Mouse (Mus musculus): ENCODE data around the gene Gm10382.
"Not testable (repeated sequence)": the region's sequence is repeated elsewhere in the genome, so short reads cannot be mapped to it uniquely, and the experiment has no call there.

Gene Gm10382

DNA sequence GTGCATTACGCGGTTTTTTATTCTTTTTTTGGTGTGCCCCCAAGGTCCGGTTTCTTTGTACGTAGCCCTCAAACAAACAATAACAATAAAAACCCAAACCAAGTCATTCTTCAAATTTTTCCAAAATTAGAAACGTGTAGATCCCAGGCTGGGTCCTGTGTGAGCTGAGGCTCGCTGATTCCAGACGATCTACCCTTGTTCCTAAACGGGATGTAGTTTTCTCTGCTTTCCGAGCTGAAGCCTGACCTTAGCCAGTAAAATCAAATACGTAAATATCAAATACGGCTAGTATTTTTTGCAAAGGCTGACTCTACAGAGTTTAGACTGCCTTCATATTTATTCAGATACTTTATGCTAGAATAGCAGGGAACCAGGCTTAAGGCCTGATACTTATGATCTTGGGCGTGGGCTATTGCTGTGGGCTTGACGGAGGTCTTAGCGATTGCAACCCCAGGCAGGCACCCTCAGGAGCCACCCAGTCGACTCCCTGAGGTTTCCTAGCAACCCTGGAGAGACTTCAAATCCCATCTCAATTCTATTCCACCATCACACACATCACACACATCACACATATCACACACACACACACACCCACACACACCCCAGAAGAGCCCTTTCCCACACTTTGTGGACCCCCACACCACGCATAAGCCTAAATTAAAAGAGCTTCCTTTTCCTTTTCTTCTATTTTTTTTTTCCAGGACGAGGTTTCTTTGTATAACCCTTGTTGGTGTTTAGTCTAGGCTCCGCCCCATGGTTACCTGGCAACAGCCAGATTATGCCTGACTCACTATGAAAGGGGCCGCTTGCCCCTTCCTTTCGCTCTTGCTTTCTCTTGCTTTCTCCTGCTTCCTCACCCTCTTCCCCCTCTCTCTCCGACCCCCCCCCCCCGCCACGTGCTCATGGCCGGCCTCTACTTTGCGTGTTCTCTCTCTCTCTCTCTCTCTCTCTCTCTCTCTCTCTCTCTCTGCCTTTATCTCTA is 4.8 kb downstream of the Gm10382 start:
- DNase-seq (ENCODE audit: low spot score): no peak

DNA sequence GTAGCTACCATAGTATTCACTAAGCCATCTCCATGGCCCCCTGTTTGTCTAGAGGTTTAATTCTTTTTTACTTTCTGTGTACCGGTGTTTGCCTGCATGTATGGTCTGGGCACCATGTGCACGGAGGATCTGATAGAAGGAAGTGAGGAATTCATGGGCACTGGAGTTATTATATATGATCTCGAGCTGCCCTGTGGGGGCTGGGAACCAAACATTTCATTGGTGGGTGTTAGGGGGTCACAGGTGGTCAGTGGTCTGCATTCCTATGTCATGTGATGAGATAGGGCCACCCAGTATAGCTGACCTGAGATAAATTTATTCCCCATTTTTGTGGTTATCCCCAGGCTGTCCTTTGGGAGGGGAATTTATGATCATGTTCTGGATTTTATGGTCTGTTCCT is 5.9 kb downstream of the Gm10382 start:
- no peak for DNase-seq (ENCODE audit: low spot score)

DNA sequence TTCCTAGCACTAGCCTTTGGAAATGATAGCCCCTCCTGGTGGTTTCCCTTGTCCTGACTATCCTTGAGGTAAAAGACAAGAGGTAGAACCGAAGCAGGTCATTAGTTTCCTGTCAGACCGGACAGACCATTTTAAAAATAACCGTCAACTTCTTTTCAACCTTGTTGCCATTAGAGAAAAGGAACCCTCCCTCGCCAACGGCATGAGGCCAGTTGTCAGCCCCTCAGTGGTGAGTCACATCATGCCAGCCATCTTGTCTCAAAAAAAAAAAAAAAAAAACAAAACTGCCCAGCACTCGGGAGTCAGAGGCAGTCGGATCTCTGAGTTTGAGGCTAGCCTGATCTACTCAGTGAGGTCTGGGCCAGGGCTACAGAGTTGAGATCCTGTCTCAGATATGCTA is 11.8 kb downstream of the Gm10382 start:
- no peak for DNase-seq (ENCODE audit: low spot score)

DNA sequence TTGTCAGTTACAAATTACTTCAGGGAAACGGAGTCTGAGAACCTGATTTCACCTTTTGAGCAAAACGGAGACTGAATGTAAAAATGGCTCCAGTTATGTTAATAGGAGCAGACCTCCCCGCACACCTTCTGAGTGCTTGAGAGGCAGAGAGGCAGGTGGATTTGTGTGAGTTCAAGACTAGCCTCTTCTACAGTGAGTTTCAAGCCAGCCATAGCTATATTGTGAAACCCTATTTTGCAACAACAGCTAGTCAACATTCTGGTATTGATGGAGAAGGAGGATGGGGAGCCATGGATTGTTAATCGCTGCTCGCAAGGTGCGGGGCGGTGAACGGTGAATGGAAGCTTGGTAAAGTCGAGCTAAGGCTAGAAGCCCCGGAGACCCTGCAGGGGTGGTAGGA is 13.4 kb downstream of the Gm10382 start:
- no peak for DNase-seq (ENCODE audit: low spot score)

DNA sequence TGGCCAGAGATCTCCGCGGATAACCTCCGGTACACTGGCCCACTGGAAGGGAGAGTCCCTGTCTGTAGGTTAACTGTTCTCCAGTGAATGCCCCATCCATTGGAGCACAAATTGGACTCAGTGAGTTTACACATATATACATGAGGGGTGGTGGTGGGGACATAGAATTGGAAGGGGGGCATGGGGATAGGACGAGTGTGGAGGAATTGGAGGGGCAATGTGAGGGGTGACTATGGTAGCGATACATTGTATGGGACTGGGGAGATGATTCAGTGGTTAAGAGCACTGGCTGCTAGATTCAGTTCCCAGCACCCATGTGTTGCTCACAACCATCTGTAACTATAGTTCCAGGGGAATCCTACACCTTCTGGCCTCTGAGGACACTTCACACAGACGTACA is 13.9 kb downstream of the Gm10382 start:
- no peak for DNase-seq (ENCODE audit: low spot score)

DNA sequence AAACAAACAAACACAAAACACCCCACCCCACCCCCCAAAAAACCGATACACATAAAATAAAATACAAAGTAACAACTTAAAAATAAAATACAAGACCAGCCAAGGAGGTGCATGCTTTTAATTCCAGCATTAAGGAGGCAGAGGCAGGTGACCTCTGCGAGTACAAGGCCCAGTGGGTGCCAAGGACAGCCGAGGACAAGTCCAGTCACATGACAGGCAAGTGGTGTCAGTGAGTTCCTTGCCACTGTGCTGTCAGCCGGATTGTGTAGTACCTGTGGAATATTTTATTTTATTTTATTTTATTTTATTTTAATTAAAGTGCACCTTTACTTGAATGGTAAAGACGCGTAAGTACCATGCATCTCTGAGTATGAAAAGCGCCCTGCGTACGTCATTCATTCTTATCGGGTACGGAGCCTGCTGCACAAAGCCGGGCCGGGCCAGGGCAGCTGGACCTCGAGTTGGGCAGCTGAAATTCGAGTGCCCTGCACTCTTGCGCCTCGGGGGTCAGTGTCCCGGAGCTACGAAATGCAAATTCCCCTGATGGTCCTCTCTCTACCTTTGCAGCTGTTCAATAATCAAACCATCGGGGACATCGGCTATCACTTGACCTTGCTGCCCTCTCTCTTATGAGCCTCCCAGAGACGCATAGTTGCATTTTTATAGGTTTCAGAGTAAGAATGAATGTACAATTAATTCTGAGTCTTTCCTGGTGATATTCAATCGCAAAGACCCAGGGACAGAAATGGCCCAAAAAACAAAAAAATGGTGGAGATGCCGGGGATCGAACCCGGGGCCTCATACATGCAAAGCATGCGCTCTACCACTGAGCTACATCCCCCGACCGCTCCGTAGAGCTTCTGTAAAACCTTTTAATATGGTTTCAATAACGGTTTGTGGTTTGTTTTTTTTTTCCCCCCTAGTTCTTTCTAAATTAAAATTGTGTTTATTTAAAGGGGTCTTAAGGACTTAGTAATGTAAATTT is 14.7 kb downstream of the Gm10382 start:
- DNase-seq (ENCODE audit: low spot score): peak; percentile 76

DNA sequence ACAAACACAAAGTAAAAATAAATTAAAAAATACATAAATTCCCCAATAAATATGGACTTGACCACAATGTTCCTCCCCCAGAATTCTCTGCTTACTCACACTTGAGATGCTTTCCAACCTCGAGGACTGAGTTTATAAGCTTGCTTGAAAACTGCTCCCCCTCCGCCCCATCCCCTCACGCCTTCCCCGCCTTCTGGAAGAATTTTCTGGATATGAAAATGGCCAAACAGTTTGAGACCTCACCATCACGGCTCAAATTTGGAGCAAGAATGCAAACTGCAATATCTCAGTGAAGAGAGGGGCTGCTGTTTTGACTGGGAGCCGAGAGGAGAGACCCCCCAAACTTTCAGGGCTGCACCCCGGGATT is 15.4 kb downstream of the Gm10382 start:
- no peak for DNase-seq (ENCODE audit: low spot score)

DNA sequence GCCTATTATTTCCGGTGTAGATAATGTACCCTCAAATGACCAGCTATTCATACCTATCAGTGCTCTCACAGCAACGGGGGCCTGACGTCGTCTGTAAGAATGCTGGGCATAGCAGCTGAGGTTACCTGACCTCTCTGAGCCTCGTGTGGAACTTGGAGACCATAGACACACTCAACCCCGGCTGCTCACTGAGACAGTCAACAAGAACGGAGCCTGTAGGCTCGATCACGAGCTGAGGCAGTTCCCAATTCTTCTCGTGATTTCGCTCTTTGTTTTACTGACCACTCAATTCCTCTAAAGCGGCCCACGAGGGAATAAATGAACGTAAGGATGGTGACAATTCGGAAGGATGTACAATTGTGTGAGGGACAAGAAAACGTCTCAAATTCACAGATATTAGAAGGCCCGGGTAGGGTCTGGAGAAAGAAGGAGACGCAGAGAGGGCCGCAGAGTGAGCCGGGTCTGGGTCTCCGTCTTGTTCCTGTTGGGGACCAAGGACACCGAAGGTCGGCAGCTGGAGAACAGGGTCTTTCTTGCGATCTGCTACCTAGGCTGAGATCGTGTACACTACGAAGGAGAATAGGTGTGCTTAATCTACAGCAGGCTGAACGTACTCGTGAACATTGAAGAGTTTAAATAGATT is 15.9 kb downstream of the Gm10382 start:
- peak; percentile 78 for DNase-seq (ENCODE audit: low spot score)

DNA sequence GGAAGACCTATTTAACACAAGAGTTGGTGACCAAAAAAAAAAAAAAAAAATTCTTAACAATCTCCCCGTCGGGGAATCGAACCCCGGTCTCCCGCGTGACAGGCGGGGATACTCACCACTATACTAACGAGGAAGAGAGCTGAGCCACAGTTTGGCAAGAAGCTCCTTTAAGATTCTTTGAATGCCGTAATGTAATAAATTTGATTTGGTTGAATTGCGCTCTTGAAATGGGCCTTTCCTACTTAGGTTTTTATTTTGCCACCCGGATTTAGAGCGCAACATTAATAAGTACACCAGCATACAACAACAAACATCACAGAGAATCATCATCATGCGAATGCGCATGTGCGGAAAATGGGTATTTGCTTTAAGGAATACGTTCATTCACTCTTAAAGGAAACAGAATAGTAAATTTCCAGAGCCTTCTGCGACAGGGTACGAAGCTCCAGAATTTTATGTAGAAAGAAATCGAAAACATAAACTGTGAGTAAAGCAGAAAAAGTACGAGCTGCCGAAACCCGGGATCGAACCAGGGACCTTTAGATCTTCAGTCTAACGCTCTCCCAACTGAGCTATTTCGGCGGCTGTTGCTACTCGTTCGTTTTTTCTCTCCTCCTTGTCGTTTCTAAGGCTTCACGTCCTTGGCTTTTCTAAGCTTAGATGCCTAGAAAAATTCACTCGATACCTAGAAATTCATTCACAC is 16.6 kb downstream of the Gm10382 start:
- DNase-seq (ENCODE audit: low spot score): peak; percentile 93

DNA sequence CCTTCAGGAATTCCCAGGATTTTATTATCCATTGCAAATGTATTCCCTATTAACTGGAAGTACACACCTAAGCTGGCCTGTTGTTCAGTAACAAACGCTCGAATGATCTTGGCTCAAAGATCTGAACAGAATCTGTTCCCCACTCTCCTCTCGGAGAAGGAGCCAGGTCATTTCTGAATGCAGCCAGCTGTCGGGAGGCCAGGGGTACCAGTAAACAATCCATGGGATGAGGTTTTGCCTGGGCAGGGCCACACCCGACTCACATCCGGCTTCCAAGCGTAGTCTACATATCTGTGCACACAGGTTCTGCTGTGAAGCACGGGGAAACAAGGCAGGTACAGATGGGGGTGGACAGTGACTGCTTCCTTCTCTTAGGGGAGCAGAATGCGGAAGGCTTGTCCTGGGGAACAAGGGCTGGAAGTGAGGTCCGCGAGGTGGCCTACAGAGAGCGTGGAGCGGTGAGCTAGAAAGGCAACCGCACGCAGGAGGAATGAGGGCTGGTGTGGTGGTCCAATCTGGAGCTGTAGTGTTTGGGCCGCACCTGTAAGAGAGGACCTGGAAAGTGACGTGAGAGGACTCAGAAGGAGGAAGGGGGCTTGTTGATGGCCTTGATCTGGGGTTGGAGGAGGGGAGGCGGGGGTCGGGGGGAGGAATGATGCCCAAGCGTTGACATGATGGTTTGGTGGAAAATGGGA is 17.3 kb downstream of the Gm10382 start:
- no peak for DNase-seq (ENCODE audit: low spot score)

DNA sequence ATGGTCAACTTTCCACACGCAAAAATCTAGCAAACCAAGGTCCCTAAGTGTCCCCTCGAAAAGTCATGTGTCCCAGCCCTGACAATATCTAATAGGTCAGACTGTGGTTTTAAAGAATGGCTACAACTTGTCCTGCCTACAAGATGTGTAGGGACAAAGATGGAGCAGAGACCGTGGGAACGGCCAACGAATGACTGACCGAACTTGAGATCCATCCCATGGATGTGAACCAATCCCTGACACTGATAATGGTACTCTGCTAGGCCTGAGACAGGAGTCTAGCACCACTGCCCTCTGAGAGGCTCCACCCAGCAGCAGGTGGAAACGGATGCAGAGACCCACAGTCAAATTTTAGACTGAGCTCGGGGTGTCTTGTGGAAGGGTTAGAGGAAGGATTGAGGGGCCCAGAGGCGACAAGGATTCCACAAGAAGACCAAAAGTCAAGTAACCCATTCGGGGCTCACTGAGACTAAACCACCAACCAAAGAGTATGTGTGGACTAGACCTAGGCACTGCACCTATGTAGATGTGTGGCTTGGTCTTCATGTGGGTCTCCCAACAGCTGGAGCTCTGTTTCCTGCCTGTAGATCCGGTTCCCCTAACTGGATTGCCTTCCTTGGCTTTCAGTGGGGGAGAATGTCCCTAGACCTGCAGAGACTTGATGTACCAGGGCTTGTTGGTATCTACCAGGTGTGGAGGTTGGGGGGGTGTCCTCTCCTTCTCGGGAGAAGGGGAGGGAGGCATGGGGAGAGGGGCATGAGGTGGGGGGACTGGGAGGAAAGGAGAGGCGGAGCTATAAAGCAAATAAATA is 18.1 kb downstream of the Gm10382 start:
- no peak for DNase-seq (ENCODE audit: low spot score)

DNA sequence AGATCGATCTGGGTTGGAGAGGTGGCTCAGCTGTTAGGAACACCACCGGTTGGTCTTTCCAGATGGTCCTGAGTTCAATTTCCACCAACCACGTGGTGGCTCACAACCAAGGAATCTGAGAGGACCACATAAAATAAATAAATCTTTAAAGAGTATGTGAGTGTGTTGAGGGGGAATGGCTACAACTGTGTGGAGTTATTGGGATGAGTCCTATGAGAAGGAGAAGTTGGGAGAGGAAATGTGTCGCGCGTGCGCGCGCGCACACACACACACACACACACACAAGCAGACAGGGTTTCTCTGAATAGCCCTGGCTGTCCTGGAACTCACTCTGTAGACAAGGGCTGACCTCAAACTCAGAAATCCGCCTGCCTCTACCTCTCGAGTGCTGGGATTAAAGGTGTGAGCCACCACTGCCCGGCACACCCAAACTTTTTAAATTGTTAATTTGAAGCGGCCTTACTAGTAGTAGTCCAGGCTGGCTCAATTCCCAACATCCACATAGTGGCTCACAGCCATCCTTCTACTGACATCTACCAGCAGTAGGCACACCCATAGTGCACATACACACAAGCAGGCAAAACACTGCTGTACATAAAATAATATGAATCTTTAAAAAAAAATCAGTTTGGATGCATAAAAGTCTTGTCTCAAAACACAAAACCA is 18.9 kb downstream of the Gm10382 start:
- no peak for DNase-seq (ENCODE audit: low spot score)

DNA sequence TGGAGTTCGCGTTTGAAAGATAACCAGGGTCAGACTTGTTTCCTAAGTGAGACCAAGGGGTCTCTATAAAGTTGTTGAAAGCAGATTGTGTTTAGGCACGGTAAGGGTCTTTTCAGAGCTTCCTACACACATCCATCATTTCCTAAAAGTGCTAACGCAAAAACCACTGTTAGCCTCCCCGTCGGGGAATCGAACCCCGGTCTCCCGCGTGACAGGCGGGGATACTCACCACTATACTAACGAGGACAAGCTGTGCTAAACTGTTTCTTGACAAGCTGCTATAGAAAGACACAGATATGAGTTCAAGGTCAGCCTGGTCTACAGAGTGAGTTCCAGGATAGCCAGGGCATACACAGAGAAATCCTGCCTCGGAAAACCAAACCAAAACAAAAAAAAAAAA is 19.7 kb downstream of the Gm10382 start:
- DNase-seq (ENCODE audit: low spot score): peak; percentile 82

DNA sequence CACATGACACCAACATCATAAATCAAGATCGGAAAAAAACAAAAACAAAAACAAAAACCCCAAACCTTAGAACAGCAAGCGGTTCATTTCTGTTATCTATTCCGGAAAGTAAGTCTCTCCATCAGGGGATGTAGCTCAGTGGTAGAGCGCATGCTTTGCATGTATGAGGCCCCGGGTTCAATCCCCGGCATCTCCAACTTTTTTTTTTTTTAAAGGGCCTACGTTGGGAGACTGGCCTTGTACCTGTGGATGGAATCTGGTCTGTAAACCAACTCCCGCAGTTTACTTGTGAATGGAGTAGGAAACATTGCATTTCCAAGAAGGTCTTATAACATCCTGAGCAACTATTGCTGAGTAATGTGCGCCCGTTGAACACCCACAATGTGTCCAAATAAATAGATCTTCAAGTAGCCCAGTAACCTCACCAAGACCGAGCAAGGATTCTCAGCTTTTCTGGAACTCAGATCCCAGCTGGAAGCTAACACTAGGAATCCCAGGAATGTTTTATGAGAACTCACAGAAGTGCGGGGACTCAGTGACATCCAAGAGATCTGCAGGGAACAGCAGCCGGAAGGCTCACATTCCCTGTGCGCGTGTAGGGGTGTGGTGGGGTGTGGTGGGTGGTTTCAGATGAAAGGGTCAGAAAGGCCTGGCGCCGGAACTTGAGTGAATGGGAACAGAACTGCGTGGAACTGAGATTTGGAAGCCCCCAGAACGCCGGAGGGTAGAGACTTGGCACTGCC is 20.4 kb downstream of the Gm10382 start:
- DNase-seq (ENCODE audit: low spot score): no peak

DNA sequence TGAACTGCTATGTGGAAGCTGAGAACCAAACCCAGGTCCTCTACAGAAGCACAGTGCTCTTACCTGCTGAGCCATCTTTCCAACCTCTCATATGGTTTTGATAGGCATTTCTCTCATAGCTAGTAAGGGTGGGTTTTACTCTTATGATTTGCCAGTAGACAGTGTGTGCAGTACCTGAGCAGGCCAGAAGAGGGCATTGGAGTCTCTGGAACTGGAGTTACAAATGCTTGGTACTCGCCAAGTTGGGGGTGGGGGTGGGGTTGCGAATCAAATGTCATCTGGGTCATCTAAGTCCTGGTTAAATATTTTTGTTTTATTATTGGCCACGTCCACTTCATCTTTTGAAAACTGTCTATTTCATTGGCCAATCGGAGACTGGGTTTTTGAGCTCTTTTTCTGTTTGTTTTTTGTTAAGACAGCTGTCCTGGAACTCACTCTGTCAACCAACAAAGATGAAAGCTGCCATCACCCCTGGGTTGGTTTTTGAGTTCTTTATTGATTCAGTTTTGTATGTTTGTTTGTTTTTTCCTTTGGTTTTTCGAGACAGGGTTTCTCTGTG is 22.9 kb downstream of the Gm10382 start:
- peak; percentile 59 for DNase-seq (ENCODE audit: low spot score)

DNA sequence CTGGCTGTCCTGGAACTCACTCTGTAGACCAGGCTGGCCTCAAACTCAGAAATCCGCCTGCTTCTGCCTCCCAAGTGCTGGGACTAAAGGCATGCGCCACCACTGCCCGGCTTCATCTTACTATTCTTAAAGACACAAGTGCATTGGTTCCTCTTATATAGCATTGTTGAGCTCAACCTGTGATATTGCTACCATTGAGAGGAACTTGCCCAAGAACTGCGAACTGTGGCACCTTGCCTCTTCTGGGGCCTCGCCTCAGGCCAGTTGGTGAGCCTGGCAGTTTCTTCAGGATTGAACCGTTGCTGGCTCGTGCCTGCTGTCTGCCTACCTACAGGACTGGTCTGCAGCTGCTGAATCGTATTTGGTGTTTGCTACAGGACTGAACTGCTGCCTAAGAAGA is 23.4 kb downstream of the Gm10382 start:
- DNase-seq (ENCODE audit: low spot score): not testable (repeated sequence)

DNA sequence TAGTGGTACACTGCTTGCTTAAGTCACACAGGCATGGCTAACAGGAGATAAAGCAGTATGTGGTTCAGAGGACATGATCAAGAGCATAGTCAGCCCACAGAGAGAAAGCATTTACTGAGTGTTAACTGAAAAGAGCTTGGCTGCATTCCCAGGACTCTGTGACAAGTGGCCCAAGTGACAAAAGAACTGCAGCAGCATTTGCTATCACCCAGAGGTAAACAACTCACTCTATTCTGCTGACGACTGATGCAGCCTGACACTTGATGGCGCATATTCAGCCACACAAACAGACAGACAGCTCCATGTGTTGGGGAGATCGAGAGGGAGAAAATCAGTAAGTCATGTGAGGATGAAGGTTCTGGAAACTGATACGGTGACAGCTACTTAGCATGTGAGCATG is 24.6 kb downstream of the Gm10382 start:
- DNase-seq (ENCODE audit: low spot score): no peak

DNA sequence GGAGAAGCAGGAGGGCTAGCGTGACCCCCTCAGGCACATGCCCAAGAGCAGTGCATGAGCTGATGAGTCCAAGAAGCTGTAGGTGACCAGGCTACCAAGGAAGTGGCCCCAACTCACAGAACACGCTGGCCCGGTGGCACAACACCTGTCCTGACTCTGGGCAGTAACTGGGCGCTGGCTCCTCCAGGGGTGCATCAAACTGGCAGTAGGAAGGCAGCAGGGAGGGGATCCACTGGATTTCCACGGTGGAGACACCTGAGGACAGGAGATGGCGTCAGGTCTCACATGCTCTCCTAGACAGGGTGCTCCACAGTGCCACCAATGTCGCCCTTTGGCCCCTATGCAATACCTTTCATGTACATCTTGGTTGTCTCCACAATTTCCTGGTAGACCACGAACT is 27.1 kb downstream of the Gm10382 start:
- DNase-seq (ENCODE audit: low spot score): no peak

DNA sequence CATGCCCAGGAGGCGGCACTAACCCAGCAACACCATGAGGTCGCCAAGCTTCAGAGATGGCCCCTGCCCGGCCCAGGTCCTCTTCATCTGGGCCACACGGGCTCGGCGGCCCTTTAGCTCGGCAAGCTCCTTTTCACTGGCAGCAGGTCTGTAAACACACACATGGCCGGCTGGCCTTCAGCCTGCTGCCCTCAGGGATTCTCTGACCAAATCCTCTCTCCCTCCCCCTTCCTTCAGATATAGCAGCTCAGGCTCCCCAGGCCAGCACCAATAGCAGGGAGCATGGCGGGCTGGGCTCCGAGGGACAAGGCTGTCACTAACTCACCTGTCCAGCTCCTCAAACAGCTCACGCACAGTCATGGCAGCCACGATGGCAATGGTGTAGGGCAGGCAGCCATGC is 29.5 kb downstream of the Gm10382 start:
- DNase-seq (ENCODE audit: low spot score): no peak
